Mouse (Mus musculus) limb, embryonic 15.5 days (tissue): Measurements from ENCODE around the gene Hint1. TPM values are rescaled to one million over a fixed set of nuclear protein-coding genes. Genes with fewer than 3 reads are reported as not detected.

Experiments used
- ATAC-seq: fragments of 200-750 bp; cut with Nextera tagmentation; 2 replicates; pipeline ENCODE4 v1.8.0; 2017; ENCODE audit warnings: low read depth, moderate TSS enrichment; ENCODE audit not compliant: insufficient number of reproducible peaks, low FRiP score, low TSS enrichment
- H3K27ac ChIP-seq: fragments of 300-500 bp; sonication (generic); 2 replicates; pipeline ENCODE4 v1.5.1; 2015; ENCODE audit warnings: moderate library complexity, mild to moderate bottlenecking, inconsistent platforms
- H3K27me3 ChIP-seq: fragments of 300-500 bp; sonication (generic); 2 replicates; pipeline ENCODE4 v1.6.1; 2015; ENCODE audit warnings: inconsistent platforms
- H3K36me3 ChIP-seq: fragments of 300-500 bp; sonication (generic); 2 replicates; pipeline ENCODE4 v1.6.1; 2015; ENCODE audit warnings: inconsistent platforms
- H3K4me1 ChIP-seq: fragments of 300-500 bp; sonication (generic); 2 replicates; pipeline ENCODE4 v1.6.1; 2015; ENCODE audit warnings: inconsistent platforms
- H3K4me2 ChIP-seq: fragments of 300-500 bp; sonication (generic); 2 replicates; pipeline ENCODE4 v1.6.1; 2015; ENCODE audit warnings: mild to moderate bottlenecking, inconsistent platforms
- H3K4me3 ChIP-seq: fragments of 300-500 bp; sonication (generic); 2 replicates; pipeline ENCODE4 v1.5.1; 2015; ENCODE audit warnings: mild to moderate bottlenecking, inconsistent platforms
- H3K9ac ChIP-seq: fragments of 300-500 bp; sonication (generic); 2 replicates; pipeline ENCODE4 v1.6.1; 2015; ENCODE audit warnings: inconsistent platforms
- H3K9me3 ChIP-seq: fragments of 300-500 bp; sonication (generic); 2 replicates; pipeline ENCODE4 v1.6.1; 2016; ENCODE audit warnings: inconsistent platforms
- WGBS: fragments of 180-500 bp; shearing (Covaris S2); methylation state at CpG from one replicate; pipeline ENCODE4 v1.1.7; 2015; 5-methylcytosine and 5-hydroxymethylcytosine counted together
- polyA plus RNA-seq: library from polyadenylated mRNA; unstranded; fragments of >200 nt; fragmentation: Nextera tagmentation; extraction: Ambion mirVana; gene quantifications from 2 replicates; pipeline ENCODE4 v1.2.1, GENCODE M21; 2015

The Hint1 gene
- polyA plus RNA-seq, 1 experiment from 2014 or later = 535 TPM

GRCm38 (mm10) chr11:54917461-54917860 lies 51.3 kb downstream of the Hint1 start:
- Histone ChIP-seq H3K4me2 (no peak overlapping the region), H3K36me3 (peaks cover 94% of the 10 kb centered on the region), H3K9me3 (no peaks in the 10 kb centered on the region), H3K27me3 (no peaks in the 10 kb centered on the region), H3K9ac (no peak overlapping the region), H3K4me3 (no peak overlapping the region), H3K4me1 (no peaks in the 10 kb centered on the region), H3K27ac (no peak overlapping the region)
- 95% methylated on average over 7 of the region's 7 CpGs for WGBS
- no peak for ATAC-seq

GRCm38 (mm10) chr11:54918273-54918672 lies 52.1 kb downstream of the Hint1 start:
- Histone ChIP-seq H3K27me3 (no peaks in the 10 kb centered on the region), H3K4me3 (no peak overlapping the region), H3K9me3 (no peaks in the 10 kb centered on the region), H3K9ac (no peak overlapping the region), H3K4me2 (no peak overlapping the region), H3K27ac (no peak overlapping the region), H3K36me3 (peaks cover 94% of the 10 kb centered on the region), H3K4me1 (no peaks in the 10 kb centered on the region)
- 90% methylated on average over 4 of the region's 4 CpGs for WGBS
- no peak for ATAC-seq

Other genes with a start within 250 kb of the Hint1 start
- gene Cdc42se2, start 78.7 kb upstream of the Hint1 start, polyA plus RNA-seq = 59.8 and 67.2 TPM in 2 replicates
- gene Lyrm7, start 5.5 kb upstream of the Hint1 start, polyA plus RNA-seq = 9.5 and 9.7 TPM in 2 replicates
- 379 and 418 TPM in 2 replicates for gene Gpx3, start 36.1 kb downstream of the Hint1 start, polyA plus RNA-seq
- 24.2 and 25.0 TPM in 2 replicates for gene Tnip1, start 96.5 kb downstream of the Hint1 start, polyA plus RNA-seq
- gene Anxa6, start 167.1 kb downstream of the Hint1 start, polyA plus RNA-seq = 380 and 403 TPM in 2 replicates
- 1.7 and 3.8 TPM in 2 replicates for gene Ccdc69, start 211.7 kb downstream of the Hint1 start, polyA plus RNA-seq
- 38.9 and 43.1 TPM in 2 replicates for gene Gm2a, start 231.7 kb downstream of the Hint1 start, polyA plus RNA-seq